Mouse (Mus musculus): ENCODE data around the gene Krtap1-3. TPM values are rescaled to one million over a fixed set of nuclear protein-coding genes. Genes with fewer than 3 reads are reported as not detected.
"Not testable (repeated sequence)": the region's sequence is repeated elsewhere in the genome, so short reads cannot be mapped to it uniquely, and the experiment has no call there.

Krtap1-3 gene
- polyA plus RNA-seq, 1 experiment from 2014 or later = not detected

GRCm38 (mm10) chr11:99614796-99615363 is 23.7 kb upstream of the Krtap1-3 start, which contains the start of gene Krtap2-4:
TSS of gene Krtap2-4 (minus strand) at chr11:99614846.
- H3K27me3 ChIP-seq (ENCODE audit: control insufficient read depth, insufficient read depth, low read length) = no peaks in the 10 kb centered on the region
- H3K36me3 ChIP-seq (ENCODE audit: control insufficient read depth, insufficient read depth, low read length) = no peaks in the 10 kb centered on the region
- no peak within 1 kb of the TSS for H3K27ac ChIP-seq (replicated peaks in 1 of 2; ENCODE audit: control insufficient read depth in 1 of 2, insufficient read depth in 1 of 2, low read depth in 2 of 2, low read length in 2 of 2)
- no peak within 1 kb of the TSS for H3K4me3 ChIP-seq (ENCODE audit: control insufficient read depth in 1 of 2, insufficient read depth in 1 of 2, low read depth in 1 of 2, low read length in 2 of 2)
- H3K4me1 ChIP-seq (ENCODE audit: control insufficient read depth in 2 of 2, insufficient read depth in 2 of 2, low read length in 2 of 2) = no peaks in the 10 kb centered on the region
- H3K4me2 ChIP-seq (ENCODE audit: low read length) = no peak within 1 kb of the TSS
- no peak for ATAC-seq (ENCODE audit: insufficient number of reproducible peaks, insufficient read depth, low FRiP score, low read depth)
- no peak within 1 kb of the TSS for H3K9ac ChIP-seq (ENCODE audit: low read length)
- no peaks in the 10 kb centered on the region for H3K9me3 ChIP-seq (ENCODE audit: control insufficient read depth, low read length)
- WGBS = 64% methylated on average over 3 of the region's 3 CpGs

- not testable (repeated sequence) for H3K27ac ChIP-seq (replicated peaks in 1 of 2; ENCODE audit: control insufficient read depth in 1 of 2, insufficient read depth in 1 of 2, low read depth in 2 of 2, low read length in 2 of 2); H3K4me3 ChIP-seq (ENCODE audit: control insufficient read depth in 1 of 2, insufficient read depth in 1 of 2, low read depth in 1 of 2, low read length in 2 of 2); ATAC-seq (ENCODE audit: insufficient number of reproducible peaks, insufficient read depth, low FRiP score, low read depth); H3K9me3 ChIP-seq (ENCODE audit: control insufficient read depth, low read length); H3K4me1 ChIP-seq (ENCODE audit: control insufficient read depth in 2 of 2, insufficient read depth in 2 of 2, low read length in 2 of 2); H3K36me3 ChIP-seq (ENCODE audit: control insufficient read depth, insufficient read depth, low read length); H3K4me2 ChIP-seq (ENCODE audit: low read length); H3K27me3 ChIP-seq (ENCODE audit: control insufficient read depth, insufficient read depth, low read length); H3K9ac ChIP-seq (ENCODE audit: low read length)
- WGBS = 56% methylated on average over 1 of the region's 2 CpGs
Observed at GRCm38 (mm10) chr11:99610089-99610488, 18.9 kb upstream of the Krtap1-3 start, which contains the start of gene Gm11937. TSS of gene Gm11937 (minus strand) at chr11:99610189.

DNA sequence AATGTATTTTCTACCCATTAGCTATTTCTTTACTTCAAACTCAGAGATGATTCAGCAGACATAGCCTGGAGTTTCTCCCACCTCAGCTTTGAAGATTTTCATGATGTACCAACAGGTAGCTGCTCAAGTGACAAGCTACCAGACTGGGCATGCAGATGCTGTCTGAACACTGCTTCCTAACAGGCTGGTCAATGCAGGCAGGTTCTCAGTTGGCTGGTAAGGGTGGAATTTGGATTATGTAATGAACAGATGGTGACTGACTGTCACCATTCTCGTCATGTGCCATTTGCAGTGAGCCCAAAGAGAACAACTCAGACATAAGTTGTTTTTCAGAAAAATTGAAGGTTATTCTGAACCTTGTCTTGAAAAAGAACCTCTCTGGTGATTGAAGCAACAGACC is 18.0 kb upstream of the Krtap1-3 start:
- 56% methylated on average over 1 of the region's 1 CpGs for WGBS
- Histone ChIP-seq H3K27ac (replicated peaks in 1 of 2; ENCODE audit: control insufficient read depth in 1 of 2, insufficient read depth in 1 of 2, low read depth in 2 of 2, low read length in 2 of 2) (no peak overlapping the region), H3K4me2 (ENCODE audit: low read length) (no peak overlapping the region), H3K36me3 (ENCODE audit: control insufficient read depth, insufficient read depth, low read length) (no peaks in the 10 kb centered on the region), H3K4me3 (ENCODE audit: control insufficient read depth in 1 of 2, insufficient read depth in 1 of 2, low read depth in 1 of 2, low read length in 2 of 2) (no peak overlapping the region), H3K27me3 (ENCODE audit: control insufficient read depth, insufficient read depth, low read length) (no peaks in the 10 kb centered on the region), H3K9me3 (ENCODE audit: control insufficient read depth, low read length) (no peaks in the 10 kb centered on the region), H3K4me1 (ENCODE audit: control insufficient read depth in 2 of 2, insufficient read depth in 2 of 2, low read length in 2 of 2) (no peaks in the 10 kb centered on the region), H3K9ac (ENCODE audit: low read length) (no peak overlapping the region)
- ATAC-seq (ENCODE audit: insufficient number of reproducible peaks, insufficient read depth, low FRiP score, low read depth) = no peak

DNA sequence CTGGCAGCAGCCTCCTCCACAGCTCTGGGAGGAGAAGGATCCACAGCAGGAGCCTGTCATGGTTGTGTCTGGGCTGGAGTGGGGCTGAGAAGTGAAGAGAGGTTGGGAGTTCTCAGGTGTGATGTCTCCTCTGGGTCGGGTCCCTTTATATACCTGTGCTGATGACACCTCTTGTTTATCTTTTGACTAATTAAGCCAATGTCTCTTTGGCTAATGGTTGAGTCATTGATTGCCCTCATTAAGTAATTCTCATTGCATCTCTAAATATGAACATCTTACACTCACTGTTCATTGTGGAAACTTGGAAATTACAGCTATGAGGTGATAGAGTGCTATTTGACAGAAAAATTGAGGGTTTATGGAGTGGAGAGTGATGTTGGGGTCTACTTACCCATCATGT is 12.1 kb upstream of the Krtap1-3 start, which contains the start of gene Gm11938:
Gm11938 (minus strand) TSS at position 101 of the 400 bp plus-strand sequence.
- not testable (repeated sequence) for H3K9ac ChIP-seq (ENCODE audit: low read length); H3K4me2 ChIP-seq (ENCODE audit: low read length); H3K27ac ChIP-seq (replicated peaks in 1 of 2; ENCODE audit: control insufficient read depth in 1 of 2, insufficient read depth in 1 of 2, low read depth in 2 of 2, low read length in 2 of 2); H3K9me3 ChIP-seq (ENCODE audit: control insufficient read depth, low read length); H3K27me3 ChIP-seq (ENCODE audit: control insufficient read depth, insufficient read depth, low read length); H3K4me3 ChIP-seq (ENCODE audit: control insufficient read depth in 1 of 2, insufficient read depth in 1 of 2, low read depth in 1 of 2, low read length in 2 of 2); H3K36me3 ChIP-seq (ENCODE audit: control insufficient read depth, insufficient read depth, low read length); H3K4me1 ChIP-seq (ENCODE audit: control insufficient read depth in 2 of 2, insufficient read depth in 2 of 2, low read length in 2 of 2); ATAC-seq (ENCODE audit: insufficient number of reproducible peaks, insufficient read depth, low FRiP score, low read depth)
- WGBS = 44% methylated on average over 1 of the region's 1 CpGs

DNA sequence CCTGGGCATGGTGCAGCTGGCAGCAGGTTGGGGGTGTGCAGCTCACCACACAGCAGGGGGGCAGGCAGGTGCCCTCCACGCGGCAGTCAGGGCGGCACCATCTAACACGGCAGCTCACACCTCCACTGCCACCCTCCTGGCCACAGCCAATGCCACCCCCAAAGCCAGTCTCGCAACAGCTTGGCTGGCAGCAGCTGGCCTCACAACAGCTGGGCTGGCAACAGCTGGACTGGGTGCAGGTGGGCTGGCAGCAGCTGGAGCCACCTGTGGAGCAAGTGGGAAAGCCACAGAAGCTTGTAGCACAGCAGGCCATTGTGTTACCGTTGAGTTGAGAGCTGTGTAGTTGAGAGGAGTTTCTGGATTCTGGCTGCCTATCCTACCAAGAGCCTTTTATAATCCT is 6.6 kb upstream of the Krtap1-3 start, which contains the start of gene Krtap9-3:
Krtap9-3 (minus strand) TSS at position 364 of the 400 bp plus-strand sequence.
- H3K4me2 ChIP-seq (ENCODE audit: low read length); H3K27me3 ChIP-seq (ENCODE audit: control insufficient read depth, insufficient read depth, low read length); H3K27ac ChIP-seq (replicated peaks in 1 of 2; ENCODE audit: control insufficient read depth in 1 of 2, insufficient read depth in 1 of 2, low read depth in 2 of 2, low read length in 2 of 2); H3K4me3 ChIP-seq (ENCODE audit: control insufficient read depth in 1 of 2, insufficient read depth in 1 of 2, low read depth in 1 of 2, low read length in 2 of 2); H3K9ac ChIP-seq (ENCODE audit: low read length); ATAC-seq (ENCODE audit: insufficient number of reproducible peaks, insufficient read depth, low FRiP score, low read depth); H3K36me3 ChIP-seq (ENCODE audit: control insufficient read depth, insufficient read depth, low read length); H3K4me1 ChIP-seq (ENCODE audit: control insufficient read depth in 2 of 2, insufficient read depth in 2 of 2, low read length in 2 of 2); H3K9me3 ChIP-seq (ENCODE audit: control insufficient read depth, low read length): not testable (repeated sequence)
- 72% methylated on average over 5 of the region's 6 CpGs for WGBS

- H3K9ac ChIP-seq (ENCODE audit: low read length) = no peak overlapping the region
- 75% methylated on average over 7 of the region's 7 CpGs for WGBS
- H3K27ac ChIP-seq (replicated peaks in 1 of 2; ENCODE audit: control insufficient read depth in 1 of 2, insufficient read depth in 1 of 2, low read depth in 2 of 2, low read length in 2 of 2) = no peak overlapping the region
- H3K4me3 ChIP-seq (ENCODE audit: control insufficient read depth in 1 of 2, insufficient read depth in 1 of 2, low read depth in 1 of 2, low read length in 2 of 2) = no peak overlapping the region
- H3K9me3 ChIP-seq (ENCODE audit: control insufficient read depth, low read length) = no peaks in the 10 kb centered on the region
- ATAC-seq (ENCODE audit: insufficient number of reproducible peaks, insufficient read depth, low FRiP score, low read depth) = no peak
- H3K4me1 ChIP-seq (ENCODE audit: control insufficient read depth in 2 of 2, insufficient read depth in 2 of 2, low read length in 2 of 2) = no peaks in the 10 kb centered on the region
- H3K4me2 ChIP-seq (ENCODE audit: low read length) = no peak overlapping the region
- H3K27me3 ChIP-seq (ENCODE audit: control insufficient read depth, insufficient read depth, low read length) = no peaks in the 10 kb centered on the region
- H3K36me3 ChIP-seq (ENCODE audit: control insufficient read depth, insufficient read depth, low read length) = no peaks in the 10 kb centered on the region
Observed at GRCm38 (mm10) chr11:99585096-99585495, 6.0 kb downstream of the Krtap1-3 start.

GRCm38 (mm10) chr11:99583245-99583704 is 7.9 kb downstream of the Krtap1-3 start, which contains the start of gene Krtap1-4:
TSS of gene Krtap1-4 (minus strand) at chr11:99583654.
- no peaks in the 10 kb centered on the region for H3K9me3 ChIP-seq (ENCODE audit: control insufficient read depth, low read length)
- no peak within 1 kb of the TSS for H3K4me3 ChIP-seq (ENCODE audit: control insufficient read depth in 1 of 2, insufficient read depth in 1 of 2, low read depth in 1 of 2, low read length in 2 of 2)
- no peak within 1 kb of the TSS for H3K4me2 ChIP-seq (ENCODE audit: low read length)
- no peak within 1 kb of the TSS for H3K27ac ChIP-seq (replicated peaks in 1 of 2; ENCODE audit: control insufficient read depth in 1 of 2, insufficient read depth in 1 of 2, low read depth in 2 of 2, low read length in 2 of 2)
- no peaks in the 10 kb centered on the region for H3K27me3 ChIP-seq (ENCODE audit: control insufficient read depth, insufficient read depth, low read length)
- 80% methylated on average over 5 of the region's 5 CpGs for WGBS
- no peaks in the 10 kb centered on the region for H3K4me1 ChIP-seq (ENCODE audit: control insufficient read depth in 2 of 2, insufficient read depth in 2 of 2, low read length in 2 of 2)
- no peak within 1 kb of the TSS for H3K9ac ChIP-seq (ENCODE audit: low read length)
- no peaks in the 10 kb centered on the region for H3K36me3 ChIP-seq (ENCODE audit: control insufficient read depth, insufficient read depth, low read length)
- ATAC-seq (ENCODE audit: insufficient number of reproducible peaks, insufficient read depth, low FRiP score, low read depth) = no peak

DNA sequence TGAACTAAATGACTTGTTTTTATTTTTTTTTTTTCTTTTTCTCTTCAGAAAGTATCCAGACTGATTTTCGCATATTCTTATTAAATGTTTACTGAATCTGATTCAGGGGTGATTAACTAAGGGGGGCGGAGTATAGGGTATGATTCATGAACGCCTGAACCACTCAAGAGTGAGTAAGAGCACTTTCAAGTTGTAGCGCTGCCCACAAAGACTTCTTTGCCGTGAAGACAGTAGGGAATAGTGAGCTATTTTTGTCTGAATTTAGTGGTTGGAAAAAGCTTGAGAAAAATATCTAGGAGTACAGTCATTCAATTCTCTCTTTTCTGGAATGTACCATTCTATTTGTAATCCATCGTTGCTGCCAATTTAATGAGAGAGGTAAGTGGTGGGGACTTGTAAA is 9.6 kb downstream of the Krtap1-3 start:
- 74% methylated on average over 6 of the region's 6 CpGs for WGBS
- H3K4me2 ChIP-seq (ENCODE audit: low read length) = no peak overlapping the region
- no peak overlapping the region for H3K9ac ChIP-seq (ENCODE audit: low read length)
- H3K27ac ChIP-seq (replicated peaks in 1 of 2; ENCODE audit: control insufficient read depth in 1 of 2, insufficient read depth in 1 of 2, low read depth in 2 of 2, low read length in 2 of 2) = no peak overlapping the region
- no peaks in the 10 kb centered on the region for H3K36me3 ChIP-seq (ENCODE audit: control insufficient read depth, insufficient read depth, low read length)
- no peaks in the 10 kb centered on the region for H3K27me3 ChIP-seq (ENCODE audit: control insufficient read depth, insufficient read depth, low read length)
- no peak overlapping the region for H3K4me3 ChIP-seq (ENCODE audit: control insufficient read depth in 1 of 2, insufficient read depth in 1 of 2, low read depth in 1 of 2, low read length in 2 of 2)
- no peaks in the 10 kb centered on the region for H3K9me3 ChIP-seq (ENCODE audit: control insufficient read depth, low read length)
- H3K4me1 ChIP-seq (ENCODE audit: control insufficient read depth in 2 of 2, insufficient read depth in 2 of 2, low read length in 2 of 2) = no peaks in the 10 kb centered on the region
- no peak for ATAC-seq (ENCODE audit: insufficient number of reproducible peaks, insufficient read depth, low FRiP score, low read depth)

All from heart, embryonic 14.5 days (tissue).